Mouse (Mus musculus): ENCODE results near the gene Cdh9.

Cdh9 gene

GRCm38 (mm10) chr15:16728470-16729011 is at the start of gene Cdh9:
Cdh9 (plus strand) TSS chr15:16728756.
- no peak for DNase-seq

- no peak for DNase-seq
Observed at GRCm38 (mm10) chr15:16679096-16679495, 49.5 kb upstream of the Cdh9 start.

DNA sequence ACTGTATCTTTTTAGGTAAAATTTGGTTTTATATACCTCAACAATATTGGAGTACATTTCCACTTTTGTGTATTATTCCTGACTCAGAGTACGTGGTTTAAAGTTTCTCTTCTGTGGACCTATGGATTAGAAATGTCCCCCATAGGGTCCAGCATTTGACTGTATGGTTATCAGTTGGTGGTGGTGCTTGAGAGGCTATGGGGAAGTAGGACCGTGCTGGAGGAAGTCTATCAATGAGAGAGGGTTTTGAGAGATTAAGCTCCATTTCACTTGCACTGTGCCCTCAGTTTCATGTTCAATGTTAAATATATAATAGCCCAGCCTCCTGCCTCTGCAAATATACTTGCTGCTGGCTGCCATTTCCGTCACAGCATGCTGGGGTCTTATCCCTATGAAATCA is 28.7 kb upstream of the Cdh9 start:
- DNase-seq, result no peak

DNA sequence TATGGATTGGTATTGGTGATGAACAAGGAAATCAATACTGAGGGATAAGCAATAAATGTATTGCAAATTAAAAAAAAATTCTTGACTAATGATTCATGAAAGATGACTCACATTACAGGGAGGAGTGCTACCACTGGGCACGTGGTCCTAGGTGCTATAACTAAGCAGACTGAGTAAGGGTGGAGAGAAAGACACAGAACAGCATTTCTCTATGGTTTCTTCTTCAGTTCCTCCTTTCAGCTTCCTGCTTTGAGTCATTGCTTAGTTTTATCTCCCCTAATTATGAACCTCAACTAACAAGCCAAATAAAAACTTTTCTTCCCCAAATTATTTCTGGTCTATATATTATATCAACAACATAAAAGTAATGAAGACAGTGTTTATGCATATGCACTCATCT is 26.2 kb upstream of the Cdh9 start:
- DNase-seq, result no peak

DNA sequence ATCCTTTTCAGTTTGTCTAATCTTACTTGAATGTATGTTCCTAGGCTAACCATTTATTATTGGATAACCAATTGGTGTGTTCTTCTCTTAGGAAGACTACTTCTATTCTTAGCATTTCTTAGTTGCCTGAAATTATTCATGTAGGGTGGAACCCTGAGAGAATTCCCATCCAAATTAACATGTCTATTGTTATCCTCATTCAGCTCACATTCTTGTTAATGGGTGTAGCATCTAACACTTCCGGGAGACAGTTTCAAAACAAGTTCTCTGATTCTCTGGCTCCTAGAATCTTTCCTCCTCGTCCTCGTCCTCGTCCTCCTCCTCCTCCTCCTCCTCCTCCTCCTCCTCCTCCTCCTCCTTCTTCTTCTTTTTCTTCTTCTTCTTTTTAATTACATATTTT is 10.5 kb downstream of the Cdh9 start:
- no peak for DNase-seq

- no peak for DNase-seq
Observed at GRCm38 (mm10) chr15:16746672-16747071, 18.1 kb downstream of the Cdh9 start.

- no peak for DNase-seq
Observed at GRCm38 (mm10) chr15:16763252-16763651, 34.7 kb downstream of the Cdh9 start.

- no peak for DNase-seq
Observed at GRCm38 (mm10) chr15:16784575-16784974, 56.0 kb downstream of the Cdh9 start.

GRCm38 (mm10) chr15:16792857-16793256 is 64.3 kb downstream of the Cdh9 start:
- DNase-seq, result no peak

DNA sequence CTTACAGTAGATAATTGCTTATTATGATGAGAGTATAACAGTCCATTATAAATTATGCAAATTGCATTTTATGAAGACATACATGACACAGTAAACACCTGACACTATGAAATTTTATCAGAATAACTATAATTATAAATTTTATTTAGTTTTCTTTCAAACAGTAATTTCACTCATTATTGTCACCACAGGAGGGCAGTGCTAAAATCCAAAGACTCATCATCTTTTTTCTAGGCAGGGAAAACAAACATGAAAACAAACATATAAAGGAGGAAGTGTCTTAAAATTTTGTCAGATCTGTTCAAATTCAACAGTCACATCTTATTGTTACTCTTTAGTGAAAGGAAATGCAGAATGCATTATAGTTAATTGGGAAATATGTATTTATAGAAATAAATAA is 72.7 kb downstream of the Cdh9 start:
- no peak for DNase-seq

DNA sequence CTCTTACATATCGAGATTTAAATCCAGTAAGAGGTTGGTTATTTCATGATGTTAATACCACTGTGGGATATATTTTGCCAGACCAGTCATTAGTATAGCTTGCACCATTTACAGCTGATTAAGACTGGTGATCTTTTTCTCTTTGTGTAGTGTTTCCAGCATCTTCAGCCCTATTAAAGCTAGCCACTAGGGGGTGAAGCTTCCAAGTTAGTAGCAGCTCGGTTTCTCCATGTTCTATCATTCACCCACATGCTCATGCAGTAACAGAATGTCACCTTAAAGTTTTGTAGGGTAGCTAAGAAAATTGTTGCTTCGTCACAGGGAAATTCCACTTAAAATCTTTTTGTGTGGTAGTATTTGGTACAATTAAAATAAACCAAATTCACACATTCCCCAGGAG is 82.2 kb downstream of the Cdh9 start:
- no peak for DNase-seq

DNA sequence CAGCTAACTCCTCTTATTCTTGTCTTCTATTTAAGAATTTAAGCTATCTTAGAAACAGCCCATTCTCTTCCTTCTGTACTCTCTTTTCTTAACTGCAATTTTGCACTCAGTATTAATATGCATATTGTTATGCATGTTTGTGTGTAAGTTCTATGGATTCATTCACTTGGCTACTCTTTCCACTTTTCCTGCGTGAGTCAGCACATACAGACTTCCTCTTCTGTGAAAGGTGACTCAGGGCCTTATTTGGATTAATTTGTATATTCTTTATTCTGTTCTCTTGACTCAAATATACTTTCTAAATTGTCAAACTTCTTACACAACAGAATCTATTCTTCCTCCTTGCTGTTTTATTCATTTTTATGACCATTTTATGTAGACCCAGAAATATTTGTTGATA is 85.5 kb downstream of the Cdh9 start:
- no peak for DNase-seq

GRCm38 (mm10) chr15:16834761-16835160 is 106.2 kb downstream of the Cdh9 start:
- no peak for DNase-seq

- no peak for DNase-seq
Observed at GRCm38 (mm10) chr15:16882542-16882941, 154.0 kb downstream of the Cdh9 start.

DNA sequence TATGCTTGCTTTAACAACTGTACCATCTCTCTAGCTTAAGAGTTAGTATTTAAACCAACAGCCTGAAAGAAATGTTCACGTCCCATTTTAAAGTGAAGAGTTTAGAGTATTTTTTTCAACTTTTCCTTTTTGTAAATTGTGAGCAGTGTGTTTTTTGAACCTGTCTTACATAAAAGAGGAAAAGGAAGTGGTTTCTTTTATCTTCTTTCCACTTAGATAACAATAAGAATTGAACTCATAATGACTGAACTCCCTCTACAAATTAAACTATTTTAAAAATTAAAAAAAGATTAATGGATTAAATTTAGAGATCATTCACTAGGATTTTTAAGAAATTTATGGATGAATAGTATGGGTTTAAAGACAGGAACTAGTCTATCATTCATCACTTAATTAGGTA is 168.1 kb downstream of the Cdh9 start:
- no peak for DNase-seq

Data from thymus, postnatal 4 days (tissue).